Mouse (Mus musculus): ENCODE data around the gene Rnf185.

GRCm38 (mm10) chr11:3371599-3372295 is 80.4 kb downstream of the Rnf185 start:
- TF ChIP-seq EP300 (IDR thresholded peaks at IDR 0.05; ENCODE audit: low read depth): no peak
- no peak for TF ChIP-seq CTCF (IDR thresholded peaks at IDR 0.05; ENCODE audit: low read depth)
